Mouse (Mus musculus) limb, embryonic 14.5 days (tissue): Measurements from ENCODE around the gene Dcakd. TPM values are rescaled to one million over a fixed set of nuclear protein-coding genes. Genes with fewer than 3 reads are reported as not detected.

Experiments used
- ATAC-seq: fragments of 200-750 bp; cut with Nextera tagmentation; 2 replicates; pipeline ENCODE4 v1.8.0; 2017; ENCODE audit warnings: low read depth, moderate number of reproducible peaks, moderate TSS enrichment; ENCODE audit not compliant: low FRiP score
- DNase-seq: peaks from one replicate; pipeline ENCODE4 v3.0.0-alpha.2; 2015; ENCODE audit warnings: low spot score
- H3K27ac ChIP-seq: fragments of 300-500 bp; sonication (generic); replicated peaks from 2 replicates; pipeline ENCODE4 v1.5.1; 2014; ENCODE audit warnings: low read depth, mild to moderate bottlenecking, low read length, moderate library complexity, mixed read lengths
- H3K27me3 ChIP-seq: fragments of 300-500 bp; sonication (generic); 2 replicates; pipeline ENCODE4 v1.6.1; 2014; ENCODE audit warnings: low read length, mixed read lengths; ENCODE audit not compliant: control insufficient read depth, insufficient read depth
- H3K36me3 ChIP-seq: fragments of 300-500 bp; sonication (generic); 2 replicates; pipeline ENCODE4 v1.6.1; 2014; ENCODE audit warnings: mild to moderate bottlenecking, low read length, moderate library complexity, mixed read lengths; ENCODE audit not compliant: control insufficient read depth, insufficient read depth
- H3K4me1 ChIP-seq: fragments of 300-500 bp; sonication (generic); 2 replicates; pipeline ENCODE4 v1.6.1; 2014; ENCODE audit warnings: antibody characterized with exemption, low read length, mixed read lengths; ENCODE audit not compliant: control insufficient read depth, insufficient read depth
- H3K4me2 ChIP-seq: fragments of 300-500 bp; sonication (generic); replicated peaks from 2 replicates; pipeline ENCODE4 v1.6.1; 2014; ENCODE audit warnings: low read depth, mild to moderate bottlenecking, low read length, moderate library complexity; ENCODE audit not compliant: severe bottlenecking
- H3K4me3 ChIP-seq: fragments of 300-500 bp; sonication (generic); replicated peaks from 2 replicates; pipeline ENCODE4 v1.5.1; 2014; ENCODE audit warnings: low read length
- H3K9ac ChIP-seq: fragments of 300-500 bp; sonication (generic); 2 replicates; pipeline ENCODE4 v1.6.1; 2014; ENCODE audit warnings: mild to moderate bottlenecking, low read depth, low read length, moderate library complexity; ENCODE audit not compliant: severe bottlenecking
- H3K9me3 ChIP-seq: fragments of 300-500 bp; sonication (generic); 2 replicates; pipeline ENCODE4 v1.6.1; 2016; ENCODE audit warnings: low read length; ENCODE audit not compliant: control insufficient read depth
- POLR2A ChIP-seq: fragments of 200-500 bp; IDR thresholded peaks from 2 replicates; pipeline ENCODE4 v1.8.0; 2012; ENCODE audit warnings: inconsistent platforms, mild to moderate bottlenecking, moderate library complexity, borderline replicate concordance; ENCODE audit not compliant: insufficient read depth, insufficient read length; ENCODE audit errors: extremely low read depth
- WGBS: fragments of 180-500 bp; shearing (Covaris S2); extraction: QIAGEN DNeasy Blood & Tissue Kit; methylation state at CpG from one replicate; pipeline ENCODE4 v1.1.7; 2014; 5-methylcytosine and 5-hydroxymethylcytosine counted together
- polyA plus RNA-seq, 2 experiments: library from polyadenylated mRNA; depleted of rRNA in 1 of 2; stranded (reverse) in 1 of 2; unstranded in 1 of 2; fragments of >200 nt; fragmentation: Nextera tagmentation in 1 of 2; extraction: Ambion mirVana in 1 of 2; gene quantifications; 2 replicates each; pipeline versions ENCODE4 v1.2.1 to v1.2.3; 2012 to 2014

Gene Dcakd
- polyA plus RNA-seq, 2 experiments, result 173 to 182 TPM

DNA sequence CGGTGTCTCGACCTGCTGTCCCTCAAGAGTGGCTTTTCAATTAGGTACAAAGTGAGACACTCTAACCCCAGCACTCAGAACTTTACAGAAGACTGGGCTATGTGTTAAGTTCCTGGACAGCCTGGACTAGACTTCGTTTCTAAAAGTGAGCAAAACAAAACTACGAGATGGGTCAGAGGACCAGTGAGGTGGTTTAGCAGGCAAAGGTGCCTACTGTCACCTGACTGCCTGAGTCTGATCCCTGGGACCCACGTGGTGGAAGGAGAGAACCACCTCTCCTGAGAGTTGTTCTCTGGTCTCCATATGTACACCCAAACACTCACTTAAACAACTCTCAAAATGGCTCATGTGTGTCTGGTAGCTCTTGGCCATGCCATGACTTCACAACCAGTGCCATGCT is 27.1 kb downstream of the Dcakd start:
- Histone ChIP-seq H3K9ac (no peak overlapping the region), H3K27ac (no peak overlapping the region), H3K27me3 (no peaks in the 10 kb centered on the region), H3K4me2 (no peak overlapping the region), H3K4me3 (no peak overlapping the region), H3K4me1 (0 out of 2 replicates have a peak, but pooled peaks cover 3% of the 10 kb centered on the region), H3K36me3 (peaks cover 49% of the 10 kb centered on the region), H3K9me3 (no peaks in the 10 kb centered on the region)
- DNase-seq (no peak), ATAC-seq (no peak)
- TF ChIP-seq POLR2A, result no peak
- 73% methylated on average over 5 of the region's 5 CpGs for WGBS

DNA sequence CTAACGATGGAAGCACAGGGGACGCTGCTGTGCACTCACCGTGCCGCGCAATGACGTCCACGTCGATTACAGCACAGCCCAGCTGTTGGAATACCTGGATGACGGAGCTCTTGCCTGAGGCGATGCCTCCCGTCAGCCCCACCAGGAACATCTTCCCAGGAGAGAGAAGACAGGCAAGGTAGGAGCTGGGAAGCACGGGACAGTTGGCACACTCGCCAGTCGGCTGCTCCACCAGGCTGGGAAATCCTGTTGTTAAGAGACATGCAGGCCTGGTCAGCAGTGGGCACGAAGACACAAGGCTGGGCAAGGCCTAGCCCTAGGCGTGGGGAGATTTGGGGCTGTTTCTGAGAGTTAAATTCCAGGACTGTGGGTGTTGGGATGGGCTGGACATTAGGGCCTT is 28.0 kb downstream of the Dcakd start:
- no peak for DNase-seq
- no peak overlapping the region for H3K4me2 ChIP-seq
- no peak overlapping the region for H3K27ac ChIP-seq
- no peak overlapping the region for H3K9ac ChIP-seq
- no peak for ATAC-seq
- no peak for TF ChIP-seq POLR2A
- no peaks in the 10 kb centered on the region for H3K9me3 ChIP-seq
- no peak overlapping the region for H3K4me3 ChIP-seq
- H3K36me3 ChIP-seq, result peaks cover 58% of the 10 kb centered on the region
- WGBS, result 79% methylated on average over 16 of the region's 16 CpGs
- no peaks in the 10 kb centered on the region for H3K4me1 ChIP-seq
- no peaks in the 10 kb centered on the region for H3K27me3 ChIP-seq

DNA sequence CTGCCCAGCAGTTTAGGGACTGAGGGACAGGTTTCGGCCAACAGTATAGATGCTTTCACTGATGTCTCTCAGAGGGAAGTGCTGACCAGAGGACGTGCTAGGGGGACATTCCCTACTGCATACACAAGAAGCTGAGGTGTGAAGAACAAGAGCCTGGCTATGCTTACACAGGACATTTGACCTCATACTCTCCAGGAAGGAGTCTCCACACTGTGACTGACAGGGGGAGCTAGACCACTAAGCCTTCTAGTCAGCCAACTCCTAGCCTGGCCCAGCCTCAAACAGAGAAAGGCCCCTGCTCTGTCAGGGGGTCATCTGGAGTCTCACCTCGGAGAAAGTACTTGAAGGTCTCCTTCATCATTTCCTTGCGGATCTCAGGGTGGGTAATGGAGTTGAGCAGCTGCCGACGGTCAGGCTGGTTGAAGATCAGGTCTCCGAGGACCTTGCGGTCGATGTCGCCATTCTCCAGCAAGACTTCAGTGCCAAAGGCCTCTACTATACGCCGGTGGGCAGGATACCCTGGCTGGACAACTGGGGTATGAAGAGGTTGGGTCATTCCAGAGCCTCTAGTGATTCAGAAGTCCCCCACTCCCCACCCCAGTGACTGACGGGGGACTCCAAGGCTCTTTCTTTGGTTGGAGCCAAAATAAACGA is 28.7 kb downstream of the Dcakd start:
- no peaks in the 10 kb centered on the region for H3K9me3 ChIP-seq
- peaks cover 65% of the 10 kb centered on the region for H3K36me3 ChIP-seq
- no peak overlapping the region for H3K4me3 ChIP-seq
- TF ChIP-seq POLR2A, result no peak
- no peaks in the 10 kb centered on the region for H3K27me3 ChIP-seq
- H3K4me2 ChIP-seq, result no peak overlapping the region
- no peak overlapping the region for H3K9ac ChIP-seq
- ATAC-seq (no peak), DNase-seq (no peak)
- 86% methylated on average over 14 of the region's 14 CpGs for WGBS
- H3K4me1 ChIP-seq, result no peaks in the 10 kb centered on the region
- H3K27ac ChIP-seq, result no peak overlapping the region

DNA sequence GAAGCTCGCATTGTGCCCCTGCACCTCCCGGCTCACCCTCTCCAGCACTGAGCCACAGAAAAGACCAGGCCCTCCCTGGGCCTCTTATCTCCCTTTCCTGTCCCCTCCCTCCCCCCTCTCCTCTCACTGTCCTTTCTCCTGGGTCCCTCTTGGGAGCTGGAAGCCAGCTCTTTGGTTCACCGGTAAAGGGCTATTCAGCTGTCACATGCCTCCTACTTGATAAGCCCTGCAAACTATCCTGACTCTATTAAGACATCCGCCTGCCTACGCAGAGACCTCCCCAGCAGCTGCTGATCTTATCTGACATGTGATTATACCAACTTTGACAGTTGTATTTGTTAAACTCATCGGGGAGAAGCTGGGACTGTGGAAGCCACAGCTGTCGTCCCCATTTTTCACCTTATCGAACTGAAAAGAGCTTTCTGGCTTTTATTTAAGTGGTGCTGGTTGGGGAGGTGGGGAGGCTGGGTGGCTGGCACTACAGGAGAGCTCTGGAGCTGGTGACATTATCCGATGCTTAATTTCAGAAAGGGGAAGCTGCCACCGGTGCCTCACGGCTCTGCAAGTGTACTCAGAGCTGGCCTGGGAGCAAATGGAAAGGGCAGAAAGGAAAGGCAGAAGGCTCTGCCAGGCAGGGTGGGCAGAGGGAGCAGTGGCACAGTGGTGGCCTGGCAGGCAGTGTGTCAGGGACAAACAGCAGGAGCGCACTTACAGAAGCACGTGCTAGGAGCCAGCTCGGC is 29.4 kb downstream of the Dcakd start:
- Histone ChIP-seq H3K27ac (no peak overlapping the region), H3K36me3 (peaks cover 68% of the 10 kb centered on the region)
- TF ChIP-seq POLR2A, result no peak

DNA sequence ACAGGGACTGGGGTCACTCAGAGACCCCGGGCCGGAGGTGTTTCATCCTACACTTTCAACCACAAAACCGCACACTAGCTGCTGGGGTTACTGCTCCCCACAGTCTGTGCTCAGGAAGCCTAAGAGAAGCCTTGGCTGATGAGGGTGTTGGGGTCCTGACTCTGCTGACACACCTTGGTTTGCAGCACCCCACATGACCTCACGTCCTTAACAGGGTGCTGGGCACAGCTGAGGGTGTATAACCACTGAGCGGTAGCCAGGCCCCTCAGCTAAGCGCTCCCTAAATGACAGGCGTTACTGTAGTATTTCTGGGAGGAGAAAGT is 29.9 kb downstream of the Dcakd start:
- peaks cover 65% of the 10 kb centered on the region for H3K36me3 ChIP-seq
- WGBS, result 95% methylated on average over 7 of the region's 7 CpGs
- TF ChIP-seq POLR2A, result no peak

More for the DNA sequence above, 29.4 kb downstream of the Dcakd start:
- no peaks in the 10 kb centered on the region for H3K9me3 ChIP-seq
- no peak overlapping the region for H3K4me3 ChIP-seq
- DNase-seq, result no peak
- H3K9ac ChIP-seq, result no peak overlapping the region
- no peaks in the 10 kb centered on the region for H3K27me3 ChIP-seq
- no peaks in the 10 kb centered on the region for H3K4me1 ChIP-seq
- ATAC-seq, result peak; percentile 17; the same call in 1 of the 2 replicates
- H3K4me2 ChIP-seq, result no peak overlapping the region
- WGBS, result 80% methylated on average over 14 of the region's 14 CpGs

More for the DNA sequence above, 29.9 kb downstream of the Dcakd start:
- H3K27ac ChIP-seq, result no peak overlapping the region
- H3K27me3 ChIP-seq, result no peaks in the 10 kb centered on the region
- H3K4me1 ChIP-seq, result no peaks in the 10 kb centered on the region
- H3K9ac ChIP-seq, result no peak overlapping the region
- ATAC-seq (no peak; the same call in 1 of the 2 replicates), DNase-seq (no peak)
- H3K4me3 ChIP-seq, result no peak overlapping the region
- H3K4me2 ChIP-seq, result no peak overlapping the region
- H3K9me3 ChIP-seq, result no peaks in the 10 kb centered on the region
